Mouse (Mus musculus) urinary bladder, postnatal 10 days (tissue): ENCODE measurements around the gene Olfr92.
"Not testable (repeated sequence)": the region's sequence is repeated elsewhere in the genome, so short reads cannot be mapped to it uniquely, and the experiment has no call there.

ENCODE experiments used
- DNase-seq: peaks from one replicate; pipeline ENCODE4 v3.0.0; 2022; ENCODE audit warnings: low spot score

Gene Olfr92

DNA sequence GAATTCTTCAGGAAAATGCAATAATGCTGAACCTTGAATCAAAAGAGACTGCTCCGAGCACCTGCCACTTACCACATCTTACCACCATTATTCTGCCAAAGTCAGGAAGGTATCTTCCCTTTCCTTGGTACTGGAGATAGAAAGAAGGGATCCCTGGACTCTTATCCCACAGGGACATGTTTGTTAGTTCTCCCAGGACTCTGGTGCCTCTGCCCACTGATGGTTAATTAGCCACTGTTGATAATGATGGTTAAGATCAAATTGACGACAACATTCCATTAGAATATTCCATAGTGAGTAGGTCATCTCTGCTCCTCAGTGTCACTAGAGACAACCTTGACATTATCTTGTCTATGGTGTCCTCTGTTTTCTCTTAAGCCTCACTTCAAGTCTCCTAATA lies at the start of gene Olfr92:
Gene Olfr92 (minus strand): TSS at position 101 of the 400 bp plus-strand sequence.
- no peak for DNase-seq

- DNase-seq: no peak
Observed at GRCm38 (mm10) chr17:37161394-37161793, 41.5 kb upstream of the Olfr92 start, which contains the start of gene Olfr93. Gene Olfr93 (minus strand): TSS chr17:37161494.

DNA sequence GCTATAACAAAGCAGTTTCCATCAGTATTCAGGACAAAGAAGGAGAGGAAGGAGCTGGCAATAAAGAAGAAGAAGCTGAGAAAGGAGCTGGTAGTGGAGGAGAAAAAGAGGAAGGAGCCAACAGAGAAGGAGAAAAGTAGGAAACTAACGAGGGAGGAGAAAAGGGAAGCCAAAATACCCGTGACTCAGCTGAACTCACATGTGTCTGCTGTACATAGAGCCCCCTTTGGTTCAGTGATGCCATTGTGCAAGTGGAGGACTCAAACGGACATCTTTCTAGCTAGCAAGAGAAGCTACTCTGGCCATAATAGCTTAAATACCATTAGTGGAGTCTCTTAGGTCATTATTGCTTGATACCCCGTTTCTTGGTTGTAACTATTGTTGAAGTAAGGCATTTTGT lies 11.5 kb upstream of the Olfr92 start:
- DNase-seq: not testable (repeated sequence)

- DNase-seq: no peak
Observed at GRCm38 (mm10) chr17:37098178-37098577, 21.7 kb downstream of the Olfr92 start, which contains the start of gene Olfr91. Gene Olfr91 (minus strand): TSS chr17:37098278.

DNA sequence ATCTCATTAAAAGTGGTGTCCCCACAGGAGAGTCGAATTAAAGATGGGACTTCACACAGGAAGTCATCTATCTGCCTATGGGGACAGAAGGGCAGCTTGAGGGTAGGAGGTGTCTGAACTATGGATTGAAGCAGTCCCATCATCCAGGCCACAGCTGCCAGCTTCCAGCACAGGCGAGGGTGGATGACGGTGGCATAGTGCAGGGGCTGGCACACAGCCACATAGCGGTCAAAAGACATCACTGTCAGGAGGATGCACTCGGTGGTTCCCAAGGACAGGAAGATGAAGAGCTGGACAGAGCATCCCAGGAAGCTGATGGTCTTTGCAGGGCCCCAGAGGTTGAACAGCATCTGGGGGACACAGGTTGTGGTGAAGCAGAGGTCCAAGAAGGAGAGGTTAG lies 26.6 kb downstream of the Olfr92 start:
- no peak for DNase-seq

DNA sequence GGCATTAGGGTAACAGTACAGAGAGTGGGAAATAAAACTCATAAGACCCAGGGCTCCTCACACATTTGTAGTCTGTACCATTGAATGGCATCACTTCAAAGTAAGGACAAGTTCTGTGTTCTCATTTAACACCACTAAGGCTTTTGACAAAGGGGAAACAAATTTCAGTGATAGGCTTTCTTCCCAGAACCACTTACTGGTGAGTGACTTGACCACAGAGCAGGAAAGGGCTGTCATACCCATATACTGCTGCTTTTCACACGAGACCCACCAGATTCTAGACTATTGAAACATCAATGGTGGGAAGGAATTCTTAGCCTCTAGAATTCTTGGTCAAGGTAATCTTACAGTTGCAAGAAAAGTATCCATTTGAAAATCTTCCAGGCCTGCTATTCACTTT lies 27.7 kb downstream of the Olfr92 start:
- no peak for DNase-seq

DNA sequence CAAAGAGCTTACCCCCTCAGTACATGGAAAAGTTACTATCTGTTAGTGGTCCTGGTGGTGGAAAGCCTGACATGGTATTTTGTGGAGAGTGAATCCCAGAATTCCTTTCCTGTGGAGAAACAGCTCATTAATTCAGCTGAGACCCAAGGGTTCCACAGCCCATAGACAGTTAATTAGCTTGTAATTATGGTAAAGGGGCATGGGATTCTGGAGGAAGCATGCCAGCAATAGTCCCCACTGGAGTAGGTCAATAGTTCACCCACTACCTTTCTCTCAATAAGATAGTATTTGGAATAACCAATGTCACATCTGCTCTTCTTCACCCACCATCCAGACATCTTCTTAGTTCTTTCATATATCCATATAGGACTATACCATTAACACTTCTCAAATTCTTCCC lies 31.5 kb downstream of the Olfr92 start, which contains the start of gene Olfr90:
Gene Olfr90 (minus strand): TSS at position 101 of the 400 bp plus-strand sequence.
- no peak for DNase-seq

- no peak for DNase-seq
Observed at GRCm38 (mm10) chr17:37085545-37085944, 34.3 kb downstream of the Olfr92 start.

- no peak for DNase-seq
Observed at GRCm38 (mm10) chr17:37084632-37085031, 35.3 kb downstream of the Olfr92 start.

DNA sequence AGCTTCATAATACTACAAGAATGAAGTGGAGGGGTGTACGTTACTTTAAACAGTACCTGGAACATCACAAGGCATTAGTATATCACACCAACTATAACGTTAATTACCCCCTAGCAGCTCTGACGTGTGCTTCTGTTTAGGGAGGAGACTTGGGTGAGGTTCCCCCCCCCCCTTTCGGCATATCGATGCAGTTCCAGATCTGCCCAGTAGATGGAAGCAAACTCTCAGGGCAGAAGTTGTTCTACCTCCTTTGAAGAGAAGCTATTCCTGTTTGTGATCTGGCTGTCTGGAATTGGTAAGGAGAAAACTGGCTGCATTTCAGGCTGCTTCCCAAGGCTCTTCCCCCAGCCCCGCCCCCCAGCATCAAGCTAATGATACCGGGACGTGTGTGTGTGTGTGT lies 36.6 kb downstream of the Olfr92 start:
- no peak for DNase-seq

DNA sequence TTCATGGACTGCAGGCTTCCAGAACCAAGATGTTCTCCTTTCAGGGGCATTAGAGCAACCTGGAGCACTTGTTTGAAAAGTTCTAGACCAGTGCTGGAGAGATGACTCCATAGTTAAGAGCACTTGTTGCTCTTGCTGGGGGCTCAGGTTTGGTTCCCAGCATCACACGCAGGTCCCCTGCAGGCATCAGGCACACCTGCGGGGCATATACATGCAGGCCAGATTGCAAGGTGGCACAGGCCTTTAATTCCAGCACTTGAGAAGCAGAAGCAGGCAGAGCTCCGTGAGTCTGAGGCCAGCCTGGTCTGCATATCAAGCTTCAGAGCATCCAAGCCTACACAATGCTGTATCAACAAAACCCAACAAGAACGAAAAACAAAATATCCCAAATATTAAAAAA lies 38.2 kb downstream of the Olfr92 start:
- no peak for DNase-seq

GRCm38 (mm10) chr17:37080119-37080518 lies 39.8 kb downstream of the Olfr92 start:
- no peak for DNase-seq

DNA sequence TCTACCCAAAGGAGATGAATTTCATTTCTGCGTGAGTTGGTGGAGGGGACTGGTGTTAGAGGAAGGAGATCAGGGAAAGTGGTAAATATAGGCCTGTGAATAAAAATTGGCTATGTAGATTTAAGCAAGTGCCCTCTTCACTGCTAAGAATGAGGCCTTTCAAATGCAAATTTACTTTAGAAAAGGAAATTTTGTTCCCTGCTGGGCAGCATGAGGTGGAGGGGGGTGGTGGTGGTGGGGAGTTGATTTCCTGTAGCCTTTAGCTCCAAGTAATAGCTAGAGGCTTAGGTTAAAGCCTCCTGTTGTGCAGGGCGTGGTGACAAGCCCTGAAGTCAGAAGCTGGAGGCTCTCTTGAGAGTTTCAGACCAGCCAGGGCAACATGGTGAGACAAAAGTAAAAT lies 40.9 kb downstream of the Olfr92 start:
- DNase-seq: no peak

DNA sequence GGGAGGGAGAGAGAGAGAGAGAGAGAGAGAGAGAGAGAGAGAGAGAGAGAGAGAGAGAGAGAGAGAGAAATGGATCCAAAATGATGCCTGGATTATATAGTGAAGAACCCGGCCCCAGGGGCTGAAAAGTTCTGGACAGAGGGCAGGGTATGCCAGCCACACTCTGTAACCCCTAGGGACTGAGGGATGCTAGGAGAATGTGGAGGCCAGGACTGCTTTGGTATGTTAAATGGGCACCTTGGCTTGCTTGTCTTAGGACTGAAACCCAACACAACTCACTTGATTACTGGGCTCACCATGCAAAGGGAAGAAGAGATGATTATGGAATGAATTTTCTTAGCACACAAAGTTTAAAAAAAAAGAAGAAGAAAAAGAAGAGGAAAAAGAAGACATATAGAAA lies 41.7 kb downstream of the Olfr92 start:
- DNase-seq: no peak

GRCm38 (mm10) chr17:37075766-37076165 lies 44.1 kb downstream of the Olfr92 start:
- DNase-seq: no peak

DNA sequence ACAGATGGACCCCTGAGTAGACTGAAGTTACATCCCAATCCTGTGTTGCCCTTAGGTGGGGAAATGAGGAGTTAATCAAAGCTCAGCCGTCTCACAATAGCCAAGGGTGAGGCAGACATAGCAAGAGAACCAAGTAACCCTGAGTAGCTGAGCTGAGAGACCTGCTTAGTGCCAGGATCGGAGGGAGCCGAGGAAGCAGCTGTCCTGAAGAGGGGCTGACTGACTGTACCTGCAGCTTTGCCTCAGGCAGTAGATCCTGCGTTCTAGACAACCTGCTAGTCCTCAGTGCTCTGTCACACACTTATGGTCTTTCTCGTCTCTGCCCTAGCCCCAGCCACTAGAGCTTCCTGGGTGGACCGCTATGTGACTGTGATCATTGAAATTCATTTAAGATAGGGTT lies 44.7 kb downstream of the Olfr92 start:
- DNase-seq: no peak

DNA sequence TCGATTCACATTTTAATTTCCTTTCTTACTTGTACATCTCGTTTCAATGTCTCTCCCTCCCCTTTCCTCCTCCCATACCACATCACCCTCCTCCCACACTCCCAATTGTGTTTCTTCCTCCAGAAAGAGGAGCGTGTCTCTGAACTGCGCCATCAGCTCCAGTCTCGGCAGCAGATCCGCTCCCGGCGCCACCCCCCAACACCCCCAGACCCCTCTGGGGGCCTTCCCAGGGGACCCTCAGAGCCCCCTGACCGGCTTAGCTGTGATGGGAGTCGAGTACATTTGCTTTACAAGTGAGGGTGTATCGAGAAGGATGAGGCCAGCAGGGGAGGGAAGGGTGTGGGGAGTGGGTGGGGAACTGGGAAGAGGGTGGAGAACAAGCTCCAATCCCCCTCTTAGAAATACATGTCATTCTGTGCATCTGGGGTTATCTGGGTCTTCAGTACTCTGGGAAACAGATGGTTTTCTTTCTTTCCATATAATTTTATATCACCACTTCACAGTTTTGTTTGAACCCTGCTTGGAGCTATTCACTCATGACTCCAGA lies 47.1 kb downstream of the Olfr92 start:
- DNase-seq: no peak

DNA sequence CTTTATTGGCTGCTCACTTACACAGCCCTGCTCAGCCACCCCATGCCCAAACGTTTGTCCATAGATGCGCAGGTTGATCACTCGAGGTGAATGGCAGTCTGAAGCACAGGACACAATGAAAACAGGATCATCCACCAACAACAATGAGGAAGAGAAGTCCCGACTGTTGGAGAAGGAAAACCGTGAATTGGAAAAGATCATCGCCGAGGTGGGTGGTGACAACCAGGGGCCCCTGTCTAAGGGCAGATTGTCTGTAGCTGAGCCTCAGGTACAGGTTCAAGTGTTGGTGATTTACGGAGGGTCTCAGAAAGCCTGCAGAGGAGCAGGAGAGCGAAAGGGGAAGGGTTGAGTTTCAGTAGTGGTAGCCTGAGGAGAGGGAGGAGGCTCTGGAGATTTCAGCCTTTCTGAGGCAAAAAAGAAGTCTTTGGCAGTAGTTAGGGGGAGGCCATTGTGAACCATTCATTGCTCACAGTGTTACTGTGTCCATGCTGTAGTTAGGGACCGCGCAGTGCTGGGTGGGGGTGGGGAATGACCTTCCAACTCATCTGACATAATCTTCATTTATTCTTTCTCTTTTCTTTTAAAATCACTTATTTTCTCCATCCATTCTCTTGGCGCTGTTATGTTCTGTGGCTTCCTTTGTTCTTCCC lies 47.7 kb downstream of the Olfr92 start:
- no peak for DNase-seq

GRCm38 (mm10) chr17:37070121-37070520 lies 49.8 kb downstream of the Olfr92 start:
- DNase-seq: no peak

GRCm38 (mm10) chr17:37067861-37068260 lies 52.0 kb downstream of the Olfr92 start:
- DNase-seq: no peak

GRCm38 (mm10) chr17:37065993-37066392 lies 53.9 kb downstream of the Olfr92 start:
- no peak for DNase-seq

GRCm38 (mm10) chr17:37063686-37064495 lies 56.0 kb downstream of the Olfr92 start:
- DNase-seq: no peak

DNA sequence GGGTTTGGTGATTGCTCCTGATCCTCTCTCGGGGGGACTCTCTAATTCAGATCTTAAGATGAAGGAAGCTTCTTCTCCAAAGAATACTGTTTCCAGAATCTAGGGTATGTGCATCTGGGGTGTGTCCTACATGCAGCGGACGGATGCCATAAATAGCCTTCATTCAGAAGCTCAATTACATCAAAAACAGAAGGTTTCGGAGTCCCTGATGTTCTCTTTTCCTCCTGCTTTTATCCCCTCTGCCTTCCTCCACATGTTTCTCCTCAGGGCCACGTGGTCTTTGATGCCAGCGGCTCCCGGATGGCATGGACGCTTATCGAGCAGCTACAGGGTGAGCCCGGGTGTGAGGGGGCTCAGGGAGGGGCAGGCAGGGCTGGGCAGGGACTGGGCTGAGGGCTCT lies 56.8 kb downstream of the Olfr92 start:
- DNase-seq: no peak
